Mouse (Mus musculus): ENCODE results near the gene Osr1. TPM values are rescaled to one million over a fixed set of nuclear protein-coding genes. Genes with fewer than 3 reads are reported as not detected.

The Osr1 gene
- polyA plus RNA-seq, 1 experiment = 3.0 TPM

DNA sequence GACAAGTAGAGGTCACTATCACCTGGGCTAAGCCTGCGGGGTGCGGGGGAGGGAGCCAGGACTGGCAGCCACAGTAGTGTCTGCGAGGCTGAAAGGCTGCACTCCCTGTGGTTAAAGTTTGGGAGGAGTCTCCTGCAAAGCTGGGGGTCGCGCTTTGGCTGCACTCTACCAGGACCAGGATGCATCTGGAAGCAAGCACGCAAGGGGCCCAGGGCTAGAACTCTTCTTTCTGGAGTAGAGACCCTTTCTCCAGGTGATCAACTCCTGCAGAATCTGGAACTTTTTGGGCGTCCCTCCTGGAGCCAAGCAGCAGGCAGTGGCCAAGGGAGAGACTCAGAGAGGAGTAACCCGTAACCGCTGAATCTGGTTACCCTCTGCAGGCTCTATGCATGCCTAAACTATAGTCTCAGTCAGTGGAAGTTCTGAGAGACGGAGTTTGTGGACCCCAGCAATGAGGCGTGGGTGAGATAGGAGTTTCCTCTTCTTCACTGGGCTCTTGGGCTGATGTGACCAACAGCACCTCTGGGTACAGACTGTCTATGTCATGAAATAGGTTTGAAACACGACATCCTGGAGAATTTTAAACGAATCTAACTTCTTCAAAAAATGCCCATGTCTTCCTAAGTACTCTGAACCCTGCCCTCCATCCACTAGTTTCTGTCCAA, 1.5 kb downstream of the Osr1 start:
- Histone ChIP-seq H3K36me3 (ENCODE audit: control insufficient read depth, insufficient read depth) (no peaks in the 10 kb centered on the region), H3K4me3 (peak overlapping the region; percentile 27), H3ac (ENCODE audit: control insufficient read depth, insufficient read length) (no peak overlapping the region), H3K79me2 (ENCODE audit: control insufficient read depth, insufficient read depth) (no peaks in the 10 kb centered on the region), H3K4me2 (ENCODE audit: low read depth) (no peak overlapping the region), H3K27me3 (ENCODE audit: control insufficient read depth, insufficient read depth, insufficient read length) (no peaks in the 10 kb centered on the region)
- TF ChIP-seq POLR2AphosphoS2 (IDR thresholded peaks at IDR 0.05; ENCODE audit: insufficient read length, low read depth) (no peak), E2F4 (IDR thresholded peaks at IDR 0.05; ENCODE audit: insufficient read depth) (no peak), USF1 (IDR thresholded peaks at IDR 0.05; ENCODE audit: low read depth) (no peak), MAX (IDR thresholded peaks at IDR 0.05; ENCODE audit: low read depth) (no peak), TCF3 (IDR thresholded peaks at IDR 0.05; ENCODE audit: insufficient read length, low read depth) (no peak), MYOG (IDR thresholded peaks at IDR 0.05; ENCODE audit: control insufficient read depth in 1 of 3, insufficient read depth in 1 of 3, insufficient read length in 2 of 3, low read depth in 2 of 3) (no peak), SRF (IDR thresholded peaks at IDR 0.05; ENCODE audit: control insufficient read depth, insufficient read length, low read depth) (no peak), REST (IDR thresholded peaks at IDR 0.05; ENCODE audit: insufficient read depth, insufficient read length) (no peak), CEBPB (IDR thresholded peaks at IDR 0.05; ENCODE audit: insufficient read depth, poor library complexity, severe bottlenecking) (no peak), MYOD1 (IDR thresholded peaks at IDR 0.05; ENCODE audit: control insufficient read depth in 1 of 3, insufficient read length in 2 of 3, low read depth in 2 of 3) (no peak), TCF12 (IDR thresholded peaks at IDR 0.05; ENCODE audit: insufficient read depth, poor library complexity, severe bottlenecking) (no peak), POLR2A (IDR thresholded peaks at IDR 0.05; ENCODE audit: insufficient read length, low read depth) (no peak)

DNA sequence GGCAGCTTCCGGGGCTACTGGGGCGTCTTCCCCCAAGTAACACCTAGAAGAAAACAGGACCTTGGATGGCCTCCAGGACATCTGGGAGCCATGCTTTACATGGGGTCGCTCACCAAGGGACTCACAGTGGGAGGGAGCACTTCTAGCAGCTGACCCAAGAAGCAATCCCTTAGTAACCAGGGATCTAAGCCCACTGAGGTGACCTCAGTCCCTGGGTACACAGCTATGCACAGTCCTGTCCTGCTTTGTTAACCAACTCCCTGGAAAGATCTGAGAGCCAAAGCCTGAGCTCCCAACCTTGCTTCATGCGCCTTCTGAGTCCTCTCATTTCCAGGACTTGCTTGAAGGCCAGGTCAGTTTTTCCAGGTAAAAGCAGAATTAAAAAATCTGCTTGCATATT, 2.1 kb downstream of the Osr1 start:
- TF ChIP-seq REST (IDR thresholded peaks at IDR 0.05; ENCODE audit: insufficient read depth, insufficient read length) (no peak), E2F4 (IDR thresholded peaks at IDR 0.05; ENCODE audit: insufficient read depth) (no peak), MYOG (IDR thresholded peaks at IDR 0.05; ENCODE audit: control insufficient read depth in 1 of 3, insufficient read depth in 1 of 3, insufficient read length in 2 of 3, low read depth in 2 of 3) (no peak), POLR2A (IDR thresholded peaks at IDR 0.05; ENCODE audit: insufficient read length, low read depth) (no peak), TCF3 (IDR thresholded peaks at IDR 0.05; ENCODE audit: insufficient read length, low read depth) (no peak)
- no peaks in the 10 kb centered on the region for H3K27me3 ChIP-seq (ENCODE audit: control insufficient read depth, insufficient read depth, insufficient read length)
- no peaks in the 10 kb centered on the region for H3K36me3 ChIP-seq (ENCODE audit: control insufficient read depth, insufficient read depth)
- no peak overlapping the region for H3K4me3 ChIP-seq
- H3K79me2 ChIP-seq (ENCODE audit: control insufficient read depth, insufficient read depth) = no peaks in the 10 kb centered on the region
- no peak overlapping the region for H3ac ChIP-seq (ENCODE audit: control insufficient read depth, insufficient read length)
- no peak overlapping the region for H3K4me2 ChIP-seq (ENCODE audit: low read depth)

DNA sequence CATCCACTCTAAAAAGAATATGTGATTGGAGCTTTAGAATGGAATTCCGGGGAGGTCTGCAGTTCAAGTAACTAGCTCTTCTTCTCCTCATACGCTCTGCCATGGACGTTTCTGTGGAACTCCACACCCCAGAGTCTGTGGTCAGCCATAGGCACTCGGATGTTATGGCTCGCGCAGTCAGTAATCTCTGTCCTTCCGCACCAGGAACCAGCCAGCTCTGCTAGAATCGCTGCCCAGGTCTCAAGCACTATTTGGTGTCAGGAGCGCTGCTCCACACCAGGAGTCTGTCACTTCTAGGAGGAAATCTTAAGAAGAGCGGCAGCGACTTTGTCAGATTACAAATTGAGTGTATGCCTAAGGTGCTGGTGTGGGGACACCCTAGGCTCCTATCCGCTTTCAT, 3.8 kb downstream of the Osr1 start:
- Histone ChIP-seq H3K4me2 (ENCODE audit: low read depth) (peak overlapping the region; percentile 52), H3K27me3 (ENCODE audit: control insufficient read depth, insufficient read depth, insufficient read length) (no peaks in the 10 kb centered on the region), H3K36me3 (ENCODE audit: control insufficient read depth, insufficient read depth) (no peaks in the 10 kb centered on the region), H3K79me2 (ENCODE audit: control insufficient read depth, insufficient read depth) (no peaks in the 10 kb centered on the region), H3ac (ENCODE audit: control insufficient read depth, insufficient read length) (no peak overlapping the region), H3K4me3 (peak overlapping the region; percentile 30)
- TF ChIP-seq POLR2A (IDR thresholded peaks at IDR 0.05; ENCODE audit: insufficient read length, low read depth) (no peak), MYOG (IDR thresholded peaks at IDR 0.05; ENCODE audit: control insufficient read depth in 1 of 3, insufficient read depth in 1 of 3, insufficient read length in 2 of 3, low read depth in 2 of 3) (no peak), TCF12 (IDR thresholded peaks at IDR 0.05; ENCODE audit: insufficient read depth, poor library complexity, severe bottlenecking) (no peak), E2F4 (IDR thresholded peaks at IDR 0.05; ENCODE audit: insufficient read depth) (no peak), POLR2AphosphoS2 (IDR thresholded peaks at IDR 0.05; ENCODE audit: insufficient read length, low read depth) (no peak), MYOD1 (IDR thresholded peaks at IDR 0.05; ENCODE audit: control insufficient read depth in 1 of 3, insufficient read length in 2 of 3, low read depth in 2 of 3) (no peak), MAX (IDR thresholded peaks at IDR 0.05; ENCODE audit: low read depth) (no peak), CEBPB (IDR thresholded peaks at IDR 0.05; ENCODE audit: insufficient read depth, poor library complexity, severe bottlenecking) (no peak), SRF (IDR thresholded peaks at IDR 0.05; ENCODE audit: control insufficient read depth, insufficient read length, low read depth) (no peak), TCF3 (IDR thresholded peaks at IDR 0.05; ENCODE audit: insufficient read length, low read depth) (no peak), USF1 (IDR thresholded peaks at IDR 0.05; ENCODE audit: low read depth) (no peak), REST (IDR thresholded peaks at IDR 0.05; ENCODE audit: insufficient read depth, insufficient read length) (no peak)

DNA sequence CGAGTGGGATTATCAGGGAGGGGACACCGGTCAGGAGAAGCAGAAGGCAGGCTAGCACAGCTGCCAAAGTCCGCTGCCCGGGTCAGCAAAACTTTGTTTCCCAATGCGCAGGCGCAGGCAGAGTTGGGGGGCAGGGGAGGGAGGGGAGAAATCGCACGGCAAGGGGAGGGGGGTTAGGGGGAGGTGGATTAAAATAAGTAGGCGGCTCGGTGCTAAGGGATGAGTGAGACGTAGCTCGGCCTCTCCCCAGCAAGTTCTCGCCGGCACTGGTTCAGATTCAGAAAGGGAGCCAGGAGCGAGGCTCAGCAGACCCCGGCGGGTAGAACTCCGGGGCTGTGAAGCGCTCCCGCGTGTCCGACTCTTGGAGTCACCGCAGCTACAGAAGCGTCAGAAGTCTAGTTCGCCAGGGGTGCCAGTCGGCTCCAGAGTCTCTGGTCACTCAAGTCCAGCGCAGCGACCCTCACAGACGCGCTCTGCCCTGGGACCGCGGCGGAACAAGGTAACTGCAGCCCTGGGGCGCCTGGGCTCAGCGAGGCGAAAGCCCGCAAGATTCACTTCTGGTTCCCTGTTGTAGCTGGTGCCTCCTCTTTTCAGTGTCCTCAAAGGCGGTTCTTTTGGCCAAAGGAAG, 4.4 kb downstream of the Osr1 start:
- Histone ChIP-seq H3K4me3 (peak overlapping the region; percentile 30), H3K79me2 (ENCODE audit: control insufficient read depth, insufficient read depth) (no peaks in the 10 kb centered on the region), H3K4me2 (ENCODE audit: low read depth) (peak overlapping the region; percentile 52), H3ac (ENCODE audit: control insufficient read depth, insufficient read length) (no peak overlapping the region), H3K27me3 (ENCODE audit: control insufficient read depth, insufficient read depth, insufficient read length) (no peaks in the 10 kb centered on the region), H3K36me3 (ENCODE audit: control insufficient read depth, insufficient read depth) (no peaks in the 10 kb centered on the region)
- TF ChIP-seq SRF (IDR thresholded peaks at IDR 0.05; ENCODE audit: control insufficient read depth, insufficient read length, low read depth) = no peak
- TF ChIP-seq TCF12 (IDR thresholded peaks at IDR 0.05; ENCODE audit: insufficient read depth, poor library complexity, severe bottlenecking) = no peak
- TF ChIP-seq MYOG (IDR thresholded peaks at IDR 0.05; ENCODE audit: control insufficient read depth in 1 of 3, insufficient read depth in 1 of 3, insufficient read length in 2 of 3, low read depth in 2 of 3) = peak in 1 of 3 experiments; percentile 6
